Mouse (Mus musculus): ENCODE measurements at regions not wholly inside any gene's neighbourhood (a gene's known extent, or its start where the extent isn't known, plus 50 kb on each side); places are given as distances from the start of the nearest gene placed in this dataset.

GRCm38 (mm10) chr1:119115106-119115674 lies 61.8 kb upstream of the Gli2 start:
- DNase-seq, result no peak

- DNase-seq, result peak in 1 of 2 experiments; percentile 23
Measured at GRCm38 (mm10) chr1:119108578-119108977, 55.2 kb upstream of the Gli2 start.

- DNase-seq, result no peak
Measured at GRCm38 (mm10) chr1:119106246-119106975, 53.0 kb upstream of the Gli2 start.

Data from kidney, postnatal 36 days (tissue).